Mouse (Mus musculus) layer of hippocampus, adult 18-20 months (tissue): ENCODE measurements around the gene Ech1. TPM values are rescaled to one million over a fixed set of nuclear protein-coding genes. Genes with fewer than 3 reads are reported as not detected.

Experiments used
- DNase-seq, 2 experiments: peaks; one replicate each; pipeline ENCODE4 v3.0.0; 2022; ENCODE audit warnings: low spot score in 2 of 2
- total RNA-seq, 2 experiments: library from RNA; stranded (reverse); gene quantifications; 2 replicates each; pipeline ENCODE4 v1.2.3; 2021

Ech1 gene
- total RNA-seq, 2 experiments from 2014 or later = 63.1 to 71.0 TPM

DNA sequence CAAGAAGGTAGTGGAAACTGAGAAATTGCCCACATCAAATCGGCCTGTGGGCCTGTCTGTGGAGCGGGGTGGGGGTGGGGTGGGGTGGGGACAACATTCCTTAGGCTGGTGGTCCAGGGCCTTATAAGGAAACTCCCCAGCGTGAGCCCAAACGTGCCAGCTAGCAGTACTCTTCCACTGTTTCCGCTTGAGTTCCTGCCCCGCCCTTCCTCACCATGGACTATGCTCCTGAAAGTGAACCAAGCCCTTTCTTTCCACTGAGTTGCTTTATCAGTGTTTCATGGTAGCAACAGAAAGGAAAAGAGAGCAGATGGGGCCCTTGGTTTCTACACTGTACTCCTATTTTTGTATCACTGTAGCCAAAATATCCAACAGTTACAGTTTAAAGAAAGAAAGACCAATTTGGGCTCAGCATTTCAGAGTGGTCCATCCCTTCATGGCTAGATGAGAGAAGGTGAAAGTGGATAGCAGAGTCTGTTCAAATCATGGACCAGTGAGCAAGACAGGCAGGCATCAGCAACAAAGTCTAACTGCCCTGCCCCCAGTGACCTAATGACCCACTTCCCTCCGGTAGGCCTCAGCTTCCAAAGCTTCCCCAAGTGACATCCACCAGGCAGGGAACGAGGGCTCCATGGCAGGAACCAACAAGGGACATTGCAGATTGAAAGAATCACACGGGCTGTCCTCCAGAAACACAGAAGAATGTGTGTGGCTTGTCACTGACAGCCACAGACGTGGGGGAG lies 22.0 kb upstream of the Ech1 start:
- DNase-seq = no peak

DNA sequence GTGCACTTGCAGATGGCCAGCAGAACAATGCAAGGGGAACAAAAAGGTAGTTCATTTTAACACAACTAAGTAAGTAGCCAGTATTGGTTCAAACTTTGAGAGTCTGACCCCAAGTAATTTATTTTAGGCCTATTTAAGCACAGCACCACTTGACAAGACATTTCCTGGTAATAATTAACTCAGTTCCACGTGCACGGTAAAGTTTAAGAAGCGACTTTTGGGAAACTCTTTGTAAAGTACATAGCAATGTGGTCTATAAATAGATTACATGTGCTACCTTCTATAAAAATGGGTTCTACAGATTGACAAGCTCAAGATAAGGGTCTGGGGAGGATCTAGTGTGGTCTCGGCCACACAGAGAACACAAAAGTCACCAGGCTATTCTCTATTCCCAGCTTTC lies 21.3 kb upstream of the Ech1 start:
- no peak for DNase-seq

DNA sequence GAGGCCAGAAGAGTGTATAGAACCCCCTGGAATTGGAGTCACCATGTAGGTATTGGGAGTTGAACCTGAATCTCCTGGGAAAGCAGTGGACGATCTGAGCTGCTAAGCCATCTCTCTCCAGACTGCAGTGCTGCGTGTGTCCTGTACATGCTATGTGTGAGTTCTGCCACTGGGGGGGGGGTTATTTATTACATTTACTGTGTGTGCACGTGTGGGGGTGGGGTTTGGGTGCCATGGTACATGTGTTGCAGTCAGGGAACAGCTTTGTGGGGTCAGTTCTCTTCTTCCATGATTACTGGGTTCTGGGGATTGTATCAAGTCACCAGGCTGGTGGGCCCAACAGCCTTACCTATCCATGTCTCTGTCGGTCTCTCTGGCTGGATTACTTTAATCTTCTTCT lies 18.1 kb upstream of the Ech1 start:
- DNase-seq = no peak

DNA sequence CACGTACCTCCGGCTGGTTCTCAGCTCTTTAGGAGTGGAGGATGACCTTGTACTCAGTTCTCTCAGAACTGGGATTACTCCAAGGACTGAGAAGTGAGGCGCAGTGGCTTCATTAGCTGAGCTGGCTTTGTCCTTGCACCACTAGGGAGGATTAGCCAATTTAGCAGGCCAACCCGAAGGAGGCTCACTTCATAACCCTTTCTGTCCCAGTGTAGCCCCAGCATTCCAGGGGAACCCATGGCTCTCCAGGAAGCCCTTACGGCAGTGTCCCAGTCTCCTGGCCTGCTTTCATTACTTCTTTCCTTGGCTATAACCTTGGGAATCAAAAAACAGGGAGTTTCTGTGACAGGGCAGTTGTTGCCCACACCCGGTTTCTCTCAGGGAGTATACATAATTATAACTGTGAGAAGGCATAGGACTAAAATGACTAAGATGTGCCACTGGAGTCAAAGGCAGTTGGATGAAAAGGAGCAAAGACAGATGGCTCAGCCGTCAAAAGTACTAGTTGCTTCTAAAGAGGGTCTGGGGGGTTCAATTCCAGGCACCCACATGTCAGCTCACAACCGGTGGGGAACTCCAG lies 17.3 kb upstream of the Ech1 start:
- DNase-seq = no peak

DNA sequence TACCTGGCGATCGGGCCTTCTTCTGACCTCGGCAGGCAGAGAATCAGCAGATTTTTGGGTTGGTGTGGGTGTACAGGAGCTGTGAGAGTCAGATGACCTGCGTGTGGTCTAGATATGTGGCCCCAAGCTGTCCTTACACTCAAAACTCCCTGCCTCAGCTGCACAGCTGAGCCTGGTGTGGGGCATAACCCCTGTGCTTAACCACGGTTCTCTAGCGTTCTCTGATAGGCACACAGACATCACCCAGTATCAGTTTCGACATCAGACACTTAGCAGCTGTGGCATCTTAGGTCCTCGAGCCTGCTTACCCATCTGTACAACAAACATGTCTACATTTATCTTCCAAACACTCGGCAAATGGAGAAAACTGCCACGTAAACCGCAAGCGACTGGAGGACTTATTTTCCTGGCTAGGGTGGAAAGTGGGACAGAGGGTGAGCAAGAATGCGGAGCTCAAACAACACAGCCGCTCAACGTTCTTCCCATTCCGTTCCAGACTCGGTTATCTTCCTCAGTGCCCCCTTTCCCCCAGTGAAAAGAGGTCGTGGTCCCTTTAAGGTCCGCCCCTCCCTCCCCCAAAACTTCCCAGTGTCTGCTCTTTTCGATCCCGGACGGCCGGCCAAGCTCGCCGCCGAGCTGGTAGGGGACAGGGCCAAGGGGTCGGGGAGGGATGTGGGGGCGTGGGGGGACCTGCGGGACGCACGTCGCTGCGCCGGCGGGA lies 16.6 kb upstream of the Ech1 start, which contains the start of gene Hnrnpl:
Hnrnpl (plus strand) TSS at position 321 of the 721 bp plus-strand sequence.
- no peak for DNase-seq

DNA sequence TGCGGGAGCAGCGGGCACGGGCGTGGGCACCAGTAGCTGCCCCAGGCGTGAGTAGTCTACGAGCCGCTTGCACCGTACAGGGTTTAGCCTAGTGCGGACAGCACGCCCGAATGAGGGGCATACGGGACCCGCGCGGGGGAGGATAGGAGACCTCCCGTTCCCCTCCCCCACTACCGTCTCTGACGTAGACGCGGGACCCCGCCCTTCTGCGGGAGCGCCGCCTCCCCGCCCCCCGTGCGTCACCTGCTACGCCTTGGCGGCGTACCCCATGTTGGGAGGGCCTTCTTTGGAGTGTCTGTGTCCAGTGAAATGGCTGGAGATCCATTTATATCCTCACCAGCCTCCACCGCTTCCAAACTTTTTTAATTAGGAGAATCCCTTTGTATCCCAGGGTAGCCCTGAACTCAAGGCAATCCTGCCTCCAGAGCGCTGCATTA lies 16.0 kb upstream of the Ech1 start:
- peak; percentile 93 to 96 for DNase-seq

DNA sequence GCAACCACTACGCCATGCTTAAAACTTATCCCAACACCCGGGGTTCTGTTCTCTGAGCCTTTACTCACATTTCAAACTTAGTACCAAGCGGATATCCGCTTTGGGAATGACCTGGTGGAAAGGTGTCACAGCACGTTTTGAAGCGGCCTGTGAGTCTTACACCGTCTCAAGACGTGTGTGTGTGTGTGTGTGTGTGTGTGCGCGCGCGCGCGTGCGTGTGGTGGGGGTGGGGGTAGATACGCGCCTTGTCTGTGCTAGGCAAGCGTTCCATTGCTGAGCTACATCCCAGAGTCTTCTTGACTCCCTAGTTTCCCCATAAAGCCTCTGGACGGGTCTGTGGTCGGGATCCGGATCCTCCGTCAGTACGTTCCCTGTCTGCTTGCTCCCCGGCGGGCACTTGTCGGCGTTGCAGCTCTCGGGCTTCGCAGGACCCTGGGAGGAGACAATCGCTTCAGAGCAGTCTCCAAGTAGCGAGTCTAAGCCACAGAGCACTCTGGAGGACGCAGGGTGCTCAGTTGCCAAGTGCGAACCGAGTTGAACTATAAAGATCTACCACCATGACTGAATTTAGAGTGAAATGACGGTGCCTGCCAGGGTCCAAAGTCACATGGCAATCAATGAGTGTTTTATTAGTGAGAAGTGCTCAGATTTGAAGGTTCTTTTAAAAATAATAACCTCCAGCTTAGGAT lies 15.5 kb upstream of the Ech1 start:
- DNase-seq = peak in 1 of 2 experiments; percentile 49

DNA sequence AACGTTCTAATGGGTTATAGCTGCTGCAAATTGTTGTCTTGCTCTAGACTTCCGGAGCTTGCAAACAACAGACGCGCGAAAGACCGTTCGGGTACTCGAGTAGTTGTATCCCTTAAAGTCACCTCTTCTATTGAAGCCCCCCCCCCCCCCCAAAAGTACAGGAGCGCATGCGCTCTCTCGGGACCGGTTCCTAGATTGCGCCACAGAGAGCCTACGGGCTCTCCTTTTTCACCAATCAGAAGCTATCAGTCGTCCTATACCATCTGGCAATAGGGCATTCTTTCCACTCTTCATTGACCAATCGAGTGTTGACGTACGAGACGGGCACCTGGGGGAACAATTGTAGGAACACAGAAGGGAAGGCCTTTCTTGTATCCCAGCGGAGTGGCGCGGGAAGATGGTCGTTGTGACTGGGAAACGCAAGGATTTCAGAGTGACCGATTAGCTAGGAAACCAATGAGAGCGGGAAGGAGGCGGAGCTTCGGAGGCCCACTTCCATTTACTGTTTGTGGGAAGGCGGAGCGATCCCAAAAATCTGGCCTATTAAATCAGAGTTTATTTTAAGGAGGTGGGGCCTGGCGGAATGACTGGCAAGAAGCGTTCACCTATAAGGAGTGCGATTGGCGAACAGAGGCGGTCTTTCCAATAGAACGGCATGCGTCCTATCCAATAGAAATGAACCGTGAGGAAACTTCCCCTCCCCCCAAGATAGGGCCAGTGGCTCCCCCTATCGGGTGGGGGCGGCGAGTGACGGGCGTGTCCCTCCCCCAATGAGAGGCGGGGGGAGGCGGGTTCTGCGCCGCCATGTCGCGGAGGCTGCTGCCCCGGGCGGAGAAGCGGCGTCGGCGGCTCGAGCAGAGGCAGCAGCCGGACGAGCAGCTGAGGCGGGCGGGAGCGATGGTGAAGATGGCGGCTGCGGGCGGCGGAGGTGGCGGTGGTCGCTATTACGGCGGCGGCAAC lies 14.6 kb upstream of the Ech1 start:
- DNase-seq = peak; percentile 98 to 100

DNA sequence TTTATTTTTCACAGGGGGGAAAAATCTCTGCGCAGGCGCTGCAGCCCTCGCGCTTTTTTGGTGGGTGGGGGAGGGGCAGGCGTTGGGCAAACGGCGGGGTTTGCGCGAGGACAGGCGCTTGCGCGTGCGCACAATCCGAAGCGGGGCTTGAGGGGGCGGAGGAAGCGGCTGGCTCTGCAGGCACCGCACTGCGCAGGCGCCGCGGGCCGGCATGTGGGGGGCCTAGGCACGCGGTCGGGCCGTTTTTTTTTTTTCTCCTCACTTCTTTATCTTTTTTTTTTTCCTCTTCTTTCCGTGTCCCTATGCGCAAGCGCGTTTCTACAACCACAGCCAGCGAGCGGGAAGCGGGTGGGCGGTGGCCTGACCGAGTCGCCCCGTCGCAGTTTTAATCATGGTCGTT lies 13.8 kb upstream of the Ech1 start:
- peak; percentile 85 to 93 for DNase-seq

DNA sequence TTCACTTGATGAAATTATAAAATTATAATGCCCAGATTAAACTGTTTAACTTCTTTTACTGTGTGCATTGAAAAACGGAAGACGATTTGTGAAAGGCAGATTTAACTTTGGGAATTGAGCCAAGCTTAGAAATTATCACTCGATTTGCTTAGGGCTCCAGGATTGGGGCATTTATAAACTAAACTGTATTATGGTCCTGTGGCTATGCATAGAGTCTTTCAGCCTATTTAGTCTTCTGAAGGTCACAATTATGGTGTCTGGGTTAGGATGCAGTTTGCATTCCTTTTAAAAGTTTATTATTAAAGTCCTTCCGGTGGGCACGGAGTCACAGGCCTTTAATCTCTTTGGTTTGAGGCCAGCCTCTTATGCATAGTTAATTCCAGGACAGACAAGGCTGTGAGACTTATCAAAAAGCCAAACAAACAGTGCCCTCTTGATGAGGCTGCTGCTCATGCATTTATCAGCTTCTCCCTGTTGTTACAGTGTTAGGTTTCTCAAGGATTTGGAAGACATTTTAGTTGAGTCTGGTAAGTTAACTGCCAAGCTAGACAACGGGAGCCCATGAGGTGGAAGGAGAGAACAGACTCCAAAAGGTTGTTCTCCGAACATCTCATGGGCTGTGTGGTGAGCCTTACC lies 13.3 kb upstream of the Ech1 start:
- no peak for DNase-seq

DNA sequence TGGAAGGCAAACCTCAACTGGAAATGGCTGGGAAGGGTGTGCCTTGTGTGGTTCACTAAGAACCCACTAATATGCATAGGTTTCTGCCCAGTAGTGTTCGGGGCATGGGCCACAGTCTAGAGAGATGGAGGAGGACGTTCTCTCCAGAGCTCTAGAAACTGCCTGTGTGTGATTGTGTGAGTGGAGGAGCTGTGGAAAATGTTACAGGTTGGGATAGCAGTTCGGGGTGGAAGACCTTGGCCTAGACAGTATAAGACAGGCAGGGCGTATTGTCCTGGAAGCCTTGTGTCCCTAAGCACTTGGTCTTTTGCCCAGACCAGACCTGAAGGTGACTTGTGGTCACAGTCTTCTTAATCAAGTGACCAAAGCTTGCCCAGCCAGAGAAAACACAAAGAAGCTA lies 12.6 kb upstream of the Ech1 start:
- no peak for DNase-seq

DNA sequence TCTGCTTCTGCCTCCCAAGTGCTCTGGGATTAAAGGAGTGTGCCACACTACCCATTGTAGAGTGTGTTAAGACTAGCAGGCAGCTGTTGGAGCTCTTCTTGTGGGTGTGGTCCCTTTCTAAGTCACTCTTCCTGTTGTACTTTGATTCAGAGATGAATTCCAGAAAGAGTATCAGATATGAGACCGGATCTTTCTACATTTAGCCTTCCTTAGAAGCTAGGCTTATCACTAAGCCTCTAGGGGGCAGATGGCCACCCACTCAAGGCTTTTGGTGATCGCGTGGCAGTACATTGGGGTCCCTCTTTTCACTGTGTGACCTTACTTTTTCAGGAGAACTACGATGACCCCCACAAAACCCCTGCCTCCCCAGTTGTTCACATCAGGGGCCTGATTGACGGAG lies 12.1 kb upstream of the Ech1 start:
- DNase-seq = no peak

DNA sequence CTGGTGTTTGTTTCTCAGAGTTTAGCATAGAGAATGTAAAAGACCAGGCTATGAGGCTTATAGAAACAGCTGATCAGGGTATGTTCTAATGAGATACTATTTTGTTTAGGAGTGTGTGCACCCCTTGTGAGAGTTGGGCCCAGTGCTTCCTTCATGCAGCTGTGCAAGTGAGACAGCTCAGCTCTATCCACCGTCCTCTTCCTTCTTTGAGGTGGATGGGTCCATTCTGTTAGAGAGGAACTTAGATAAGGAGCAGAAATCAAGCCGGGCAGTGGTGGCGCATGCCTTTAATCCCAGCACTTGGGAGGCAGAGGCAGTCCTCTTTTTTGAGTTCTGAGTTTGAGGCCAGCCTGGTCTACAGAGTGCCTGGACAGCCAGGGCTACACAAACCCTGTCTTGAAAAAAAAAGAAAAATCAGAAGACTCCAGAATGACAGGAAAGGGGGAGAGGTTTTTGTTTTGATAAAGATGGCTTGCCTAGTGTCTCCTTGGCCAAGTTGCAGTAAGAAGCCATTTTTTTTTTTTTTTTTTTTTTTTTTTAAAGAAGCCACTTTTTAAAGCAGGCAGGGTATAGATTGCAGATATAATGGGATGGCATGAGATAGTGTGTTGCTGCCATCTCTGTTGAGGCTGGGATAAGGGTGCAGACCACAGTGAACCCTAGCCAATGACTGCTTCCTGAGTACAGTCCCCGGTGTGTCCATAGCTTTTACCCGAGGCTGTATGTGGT lies 10.5 kb upstream of the Ech1 start:
- no peak for DNase-seq

DNA sequence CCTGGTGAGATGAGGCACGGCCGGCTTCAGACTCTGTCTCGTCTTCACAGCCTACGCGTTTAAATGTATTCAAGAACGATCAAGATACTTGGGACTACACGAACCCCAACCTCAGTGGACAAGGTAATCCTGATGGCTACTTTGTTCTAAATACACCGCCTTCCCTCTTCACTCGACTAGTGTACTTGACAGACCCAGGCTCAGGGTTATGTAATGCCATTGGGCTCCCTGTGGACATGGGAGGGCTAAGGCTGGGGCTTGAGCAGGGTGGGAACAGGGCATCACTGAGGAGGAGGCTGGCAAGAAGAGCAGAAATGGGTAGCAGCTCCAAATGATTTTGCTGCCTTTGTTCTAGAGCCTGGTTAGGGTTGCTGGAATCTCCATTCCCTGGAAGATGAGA lies 9.8 kb upstream of the Ech1 start:
- DNase-seq = no peak

DNA sequence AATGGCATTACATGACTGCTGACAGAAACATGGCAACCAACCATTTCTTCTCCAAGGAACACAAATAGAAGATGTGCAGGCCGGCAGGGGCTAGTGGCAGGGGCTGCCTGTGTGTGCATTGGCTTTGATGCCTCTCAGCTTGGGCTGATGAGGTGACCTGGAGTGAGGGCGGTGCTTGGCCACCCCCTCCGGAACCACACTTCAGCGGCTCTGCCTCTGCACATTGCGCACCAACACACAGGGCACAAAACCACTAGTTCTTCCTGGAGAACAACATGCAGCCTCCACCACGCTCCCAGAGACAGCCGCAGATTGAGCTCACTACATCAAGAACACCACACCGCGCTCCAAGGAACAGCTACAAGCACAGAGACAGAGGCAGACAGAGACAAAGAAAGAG lies 8.8 kb upstream of the Ech1 start:
- no peak for DNase-seq

DNA sequence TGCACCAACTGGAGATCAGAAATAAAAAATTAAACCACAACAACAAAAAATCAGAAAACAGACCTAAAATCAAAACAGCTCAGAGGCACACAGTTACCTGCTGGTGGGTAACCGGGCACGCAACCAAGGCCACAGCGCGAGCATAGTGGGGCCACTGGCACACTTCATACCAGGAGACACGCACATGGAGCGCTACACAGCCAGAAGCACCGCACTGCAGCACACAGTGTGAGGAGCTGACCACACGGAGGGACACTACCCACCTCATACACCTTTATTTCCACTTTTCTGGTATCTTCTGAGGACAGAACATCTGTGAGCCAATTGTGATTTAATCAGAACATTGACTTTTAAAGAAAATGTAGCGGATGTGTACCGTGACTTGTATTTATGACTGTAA lies 8.1 kb upstream of the Ech1 start:
- no peak for DNase-seq

DNA sequence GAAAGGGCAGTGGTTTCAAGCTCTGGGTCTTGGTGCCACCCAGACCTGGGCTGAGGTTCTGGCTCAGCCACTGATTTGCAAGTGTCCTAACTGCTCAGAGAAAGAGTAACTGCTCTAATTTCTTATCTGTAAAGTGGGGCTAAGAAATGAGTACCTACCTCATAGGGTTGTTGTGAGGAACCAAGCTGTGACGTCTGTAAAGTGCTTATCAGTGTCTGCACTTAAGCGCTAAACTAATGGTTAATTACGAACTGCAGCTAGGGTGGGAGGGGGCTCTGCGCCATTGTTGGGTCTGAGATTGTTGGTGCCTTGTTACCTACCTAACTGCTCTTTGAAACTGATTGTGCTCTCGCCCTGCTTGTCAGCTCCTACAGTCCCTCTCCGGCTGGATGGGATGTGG lies 7.5 kb upstream of the Ech1 start:
- no peak for DNase-seq

DNA sequence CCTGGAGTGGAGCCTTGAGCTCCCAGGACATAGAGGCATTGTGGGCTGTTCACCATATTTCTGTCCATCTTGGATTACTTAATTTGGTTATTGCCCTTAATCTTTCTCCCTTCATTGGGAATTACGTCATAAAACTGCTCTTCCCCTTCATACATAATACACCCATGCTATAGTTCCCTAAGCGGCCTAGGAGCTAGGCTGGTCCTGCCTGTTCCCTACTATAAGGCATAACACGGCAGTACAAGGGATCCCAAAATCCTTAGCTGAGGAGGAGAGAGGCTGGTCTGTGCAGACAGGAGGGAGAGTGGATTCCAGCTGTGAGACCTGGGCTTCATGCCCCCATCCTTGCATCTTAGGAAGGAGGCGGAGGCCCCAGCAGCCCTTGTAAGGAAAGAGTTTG lies 7.1 kb upstream of the Ech1 start:
- DNase-seq = no peak

DNA sequence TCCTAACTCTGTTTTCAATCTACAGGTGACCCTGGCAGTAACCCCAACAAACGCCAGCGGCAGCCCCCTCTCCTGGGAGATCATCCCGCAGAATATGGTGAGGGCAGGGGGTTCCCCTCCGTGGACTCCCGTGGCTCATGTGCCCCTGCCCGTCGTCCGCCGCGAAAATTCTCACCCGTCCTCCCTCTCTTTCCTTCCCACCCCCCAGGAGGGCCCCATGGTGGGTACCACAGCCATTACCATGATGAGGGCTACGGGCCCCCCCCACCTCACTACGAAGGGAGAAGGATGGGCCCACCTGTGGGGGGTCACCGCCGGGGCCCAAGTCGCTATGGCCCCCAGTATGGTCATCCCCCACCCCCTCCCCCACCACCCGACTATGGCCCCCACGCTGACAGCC lies 6.6 kb upstream of the Ech1 start:
- no peak for DNase-seq
